Mouse (Mus musculus) midbrain, embryonic 11.5 days (tissue): ENCODE data around the gene Nxpe4. TPM values are rescaled to one million over a fixed set of nuclear protein-coding genes. Genes with fewer than 3 reads are reported as not detected.
A peak's percentile ranks its signal among the peaks of the same experiment; 100 is the strongest.

Source experiments
- ATAC-seq: fragments of 200-750 bp; cut with Nextera tagmentation; 2 replicates; pipeline ENCODE4 v1.8.0; 2017; ENCODE audit warnings: moderate TSS enrichment, moderate library complexity; ENCODE audit not compliant: low FRiP score
- DNase-seq: peaks from one replicate; pipeline ENCODE4 v3.0.0; 2015; ENCODE audit warnings: low spot score; ENCODE audit errors: missing footprints
- H3K27ac ChIP-seq: fragments of 300-500 bp; sonication (generic); 2 replicates; pipeline ENCODE4 v1.5.1; 2014; ENCODE audit warnings: low read depth, low read length
- H3K27me3 ChIP-seq: fragments of 300-500 bp; sonication (generic); 2 replicates; pipeline ENCODE4 v1.6.1; 2014; ENCODE audit warnings: mild to moderate bottlenecking, low read length, moderate library complexity, mixed read lengths; ENCODE audit not compliant: control insufficient read depth, insufficient read depth
- H3K36me3 ChIP-seq: fragments of 300-500 bp; sonication (generic); 2 replicates; pipeline ENCODE4 v1.6.1; 2014; ENCODE audit warnings: mild to moderate bottlenecking, low read length, moderate library complexity, mixed read lengths; ENCODE audit not compliant: control insufficient read depth, insufficient read depth
- H3K4me1 ChIP-seq: fragments of 300-500 bp; sonication (generic); 2 replicates; pipeline ENCODE4 v1.6.1; 2014; ENCODE audit warnings: low read length; ENCODE audit not compliant: control insufficient read depth, insufficient read depth
- H3K4me2 ChIP-seq: fragments of 300-500 bp; sonication (generic); 2 replicates; pipeline ENCODE4 v1.6.1; 2014; ENCODE audit warnings: mild to moderate bottlenecking, moderate library complexity
- H3K4me3 ChIP-seq: fragments of 300-500 bp; sonication (generic); 2 replicates; pipeline ENCODE4 v1.5.1; 2014; ENCODE audit warnings: low read depth, low read length
- H3K9ac ChIP-seq: fragments of 300-500 bp; sonication (generic); 2 replicates; pipeline ENCODE4 v1.6.1; 2014; ENCODE audit warnings: low read length
- H3K9me3 ChIP-seq: fragments of 300-500 bp; sonication (generic); 2 replicates; pipeline ENCODE4 v1.6.1; 2016; ENCODE audit warnings: low read length; ENCODE audit not compliant: control insufficient read depth
- WGBS: fragments of 180-500 bp; shearing (Covaris S2); extraction: QIAGEN DNeasy Blood & Tissue Kit; methylation state at CpG from one replicate; pipeline ENCODE4 v1.1.7; 2014; 5-methylcytosine and 5-hydroxymethylcytosine counted together
- polyA plus RNA-seq: library from polyadenylated mRNA; unstranded; fragments of >200 nt; fragmentation: Nextera tagmentation; extraction: Ambion mirVana; gene quantifications from 2 replicates; pipeline ENCODE4 v1.2.1, GENCODE M21; 2014

Gene Nxpe4
- polyA plus RNA-seq, 1 experiment from 2014 or later: 7.6 TPM

- WGBS: 78% methylated on average over 2 of the region's 2 CpGs
- no peak for DNase-seq
These were observed 259.7 kb downstream of the Nxpe4 start for GRCm38 (mm10) chr9:48421561-48421960.

GRCm38 (mm10) chr9:48422382-48422781 is 260.6 kb downstream of the Nxpe4 start:
- Histone ChIP-seq H3K4me1 (no peaks in the 10 kb centered on the region), H3K4me3 (no peak overlapping the region), H3K9ac (no peak overlapping the region), H3K4me2 (no peak overlapping the region), H3K27me3 (no peaks in the 10 kb centered on the region), H3K36me3 (no peaks in the 10 kb centered on the region), H3K9me3 (no peaks in the 10 kb centered on the region), H3K27ac (no peak overlapping the region)
- ATAC-seq (no peak), DNase-seq (no peak)
- WGBS: 91% methylated on average over 8 of the region's 8 CpGs

More at GRCm38 (mm10) chr9:48421561-48421960, 259.7 kb downstream of the Nxpe4 start:
- Histone ChIP-seq H3K36me3 (no peaks in the 10 kb centered on the region), H3K27ac (no peak overlapping the region), H3K27me3 (no peaks in the 10 kb centered on the region), H3K9me3 (no peaks in the 10 kb centered on the region), H3K9ac (no peak overlapping the region), H3K4me3 (no peak overlapping the region), H3K4me1 (no peaks in the 10 kb centered on the region), H3K4me2 (no peak overlapping the region)
- no peak for ATAC-seq

GRCm38 (mm10) chr9:48423256-48423655 is 261.4 kb downstream of the Nxpe4 start:
- no peak for ATAC-seq
- Histone ChIP-seq H3K4me2 (no peak overlapping the region), H3K4me3 (no peak overlapping the region), H3K36me3 (no peaks in the 10 kb centered on the region), H3K4me1 (no peaks in the 10 kb centered on the region), H3K27me3 (no peaks in the 10 kb centered on the region), H3K27ac (no peak overlapping the region), H3K9me3 (no peaks in the 10 kb centered on the region), H3K9ac (no peak overlapping the region)
- DNase-seq: no peak
- WGBS: 44% methylated on average over 1 of the region's 1 CpGs

- H3K36me3 ChIP-seq: no peaks in the 10 kb centered on the region
- no peak overlapping the region for H3K4me2 ChIP-seq
- DNase-seq (no peak), ATAC-seq (no peak)
- H3K4me3 ChIP-seq: no peak overlapping the region
- WGBS: 89% methylated on average over 7 of the region's 7 CpGs
- no peaks in the 10 kb centered on the region for H3K9me3 ChIP-seq
- no peak overlapping the region for H3K9ac ChIP-seq
- no peak overlapping the region for H3K27ac ChIP-seq
- H3K27me3 ChIP-seq: no peaks in the 10 kb centered on the region
- no peaks in the 10 kb centered on the region for H3K4me1 ChIP-seq
These were observed 265.4 kb downstream of the Nxpe4 start for GRCm38 (mm10) chr9:48427176-48427575.

- Histone ChIP-seq H3K27me3 (no peaks in the 10 kb centered on the region), H3K27ac (no peak overlapping the region), H3K9me3 (no peaks in the 10 kb centered on the region), H3K4me3 (no peak overlapping the region), H3K4me2 (no peak overlapping the region), H3K36me3 (no peaks in the 10 kb centered on the region), H3K4me1 (no peaks in the 10 kb centered on the region), H3K9ac (no peak overlapping the region)
- ATAC-seq (no peak), DNase-seq (no peak)
- 89% methylated on average over 8 of the region's 8 CpGs for WGBS
These were observed 270.6 kb downstream of the Nxpe4 start for GRCm38 (mm10) chr9:48432449-48432848.

- ATAC-seq (no peak), DNase-seq (no peak)
- H3K27me3 ChIP-seq: no peaks in the 10 kb centered on the region
- H3K4me1 ChIP-seq: no peaks in the 10 kb centered on the region
- H3K36me3 ChIP-seq: no peaks in the 10 kb centered on the region
- H3K9ac ChIP-seq: no peak overlapping the region
- 67% methylated on average over 1 of the region's 1 CpGs for WGBS
- no peak overlapping the region for H3K4me2 ChIP-seq
- H3K4me3 ChIP-seq: no peak overlapping the region
- no peaks in the 10 kb centered on the region for H3K9me3 ChIP-seq
- no peak overlapping the region for H3K27ac ChIP-seq
These were observed 282.1 kb downstream of the Nxpe4 start for GRCm38 (mm10) chr9:48443873-48444272.

- no peaks in the 10 kb centered on the region for H3K27me3 ChIP-seq
- 90% methylated on average over 2 of the region's 2 CpGs for WGBS
These were observed 283.0 kb downstream of the Nxpe4 start for GRCm38 (mm10) chr9:48444821-48445220.

GRCm38 (mm10) chr9:48447783-48448209 is 286.0 kb downstream of the Nxpe4 start:
- peak; percentile 89 for DNase-seq
- H3K36me3 ChIP-seq: no peaks in the 10 kb centered on the region
- 45% methylated on average over 5 of the region's 5 CpGs for WGBS

More at GRCm38 (mm10) chr9:48444821-48445220, 283.0 kb downstream of the Nxpe4 start:
- Histone ChIP-seq H3K4me2 (no peak overlapping the region), H3K4me1 (no peaks in the 10 kb centered on the region), H3K36me3 (no peaks in the 10 kb centered on the region), H3K9me3 (no peaks in the 10 kb centered on the region), H3K9ac (no peak overlapping the region), H3K27ac (no peak overlapping the region), H3K4me3 (no peak overlapping the region)
- DNase-seq (no peak), ATAC-seq (no peak)

More at GRCm38 (mm10) chr9:48447783-48448209, 286.0 kb downstream of the Nxpe4 start:
- no peak for ATAC-seq
- Histone ChIP-seq H3K9me3 (no peaks in the 10 kb centered on the region), H3K9ac (no peak overlapping the region), H3K4me2 (no peak overlapping the region), H3K27me3 (no peaks in the 10 kb centered on the region), H3K4me3 (no peak overlapping the region), H3K4me1 (no peaks in the 10 kb centered on the region), H3K27ac (no peak overlapping the region)
